Mouse (Mus musculus) kidney, postnatal 36 days (tissue): ENCODE data around the gene Gm4985.
"Not testable (repeated sequence)": the region's sequence is repeated elsewhere in the genome, so short reads cannot be mapped to it uniquely, and the experiment has no call there.

Experiments
- DNase-seq, 2 experiments: peaks; one replicate each; pipeline ENCODE4 v3.0.0; 2021 to 2022; ENCODE audit warnings: mixed read lengths in 2 of 2

Gene Gm4985

DNA sequence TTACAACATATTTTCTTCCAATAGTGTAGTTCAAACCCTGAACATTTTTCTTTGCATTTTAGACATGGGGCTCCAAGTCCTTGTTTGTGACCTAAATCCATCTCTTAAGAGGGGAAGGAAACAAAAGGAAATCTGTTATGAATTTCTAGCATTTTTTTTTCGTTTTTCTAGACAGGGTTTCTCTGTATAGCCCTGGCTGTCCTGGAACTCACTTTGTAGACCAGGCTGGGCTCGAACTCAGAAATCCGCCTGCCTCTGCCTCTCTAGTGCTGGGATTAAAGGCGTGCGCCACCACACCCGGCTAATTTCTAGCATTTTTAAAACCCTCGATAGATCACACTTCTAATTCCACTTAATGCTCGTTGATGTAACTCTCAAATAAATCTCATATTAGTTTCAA is at the start of gene Gm4985:
Gene Gm4985 (minus strand): TSS at position 101 of the 400 bp plus-strand sequence.
- DNase-seq, result not testable (repeated sequence)

DNA sequence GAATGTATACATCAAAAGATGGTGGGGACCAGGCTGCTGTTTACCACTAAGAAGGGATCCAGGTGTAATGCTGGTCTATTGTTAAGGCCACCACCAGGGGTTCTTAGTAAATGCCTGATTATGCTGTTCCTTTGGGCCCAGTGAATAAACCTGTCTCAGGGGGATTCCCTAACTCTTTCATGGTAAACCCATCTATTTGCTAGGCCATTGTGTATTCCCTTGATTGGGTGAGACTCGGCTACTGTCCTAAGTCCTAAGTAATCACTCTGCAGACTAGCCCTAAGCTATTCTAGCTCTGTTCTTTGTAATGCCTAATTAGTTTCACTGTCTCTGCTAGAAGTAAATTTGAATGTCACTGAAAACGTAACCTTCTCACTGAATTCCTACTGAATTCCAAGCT is 4.6 kb downstream of the Gm4985 start:
- DNase-seq, result no peak
